Mouse (Mus musculus): ENCODE data around the gene Exog.

DNA sequence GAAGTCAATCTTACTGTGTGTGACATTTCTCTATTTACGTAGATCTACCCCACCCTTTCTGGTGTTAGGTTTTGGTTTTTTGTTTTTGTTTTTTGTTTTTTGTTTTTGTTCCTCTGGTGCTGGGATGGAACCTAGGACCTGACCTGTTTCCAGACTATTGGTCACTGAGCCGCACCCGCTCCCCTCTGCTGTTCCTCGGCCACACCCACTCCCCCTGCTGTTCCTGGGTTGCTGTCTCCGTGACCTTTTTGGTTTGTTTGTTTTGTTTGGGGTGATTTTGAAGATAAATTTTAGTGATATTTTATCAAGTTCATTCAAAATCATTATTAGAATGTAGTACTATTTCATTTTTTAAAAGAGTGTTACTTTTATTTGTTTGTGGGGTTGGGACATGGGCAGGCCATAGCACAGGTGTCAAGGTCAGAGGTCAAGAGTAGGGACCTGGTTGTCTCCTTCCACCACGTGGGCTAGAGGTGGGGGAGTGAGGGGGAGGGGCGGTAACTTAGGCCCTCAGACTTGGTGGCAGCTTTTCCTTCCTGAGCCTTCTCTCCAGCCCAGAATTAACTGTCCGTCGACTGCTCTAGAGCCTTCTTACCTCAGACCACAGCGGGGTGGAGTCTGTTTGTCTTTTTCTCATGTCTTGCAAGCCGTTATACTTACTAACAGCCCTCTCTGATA lies 60.4 kb downstream of the Exog start:
- no peak for TF ChIP-seq CTCF (IDR thresholded peaks at IDR 0.05; ENCODE audit: control insufficient read depth, insufficient read depth, insufficient replicate concordance, low read depth, low read length)
- TF ChIP-seq POLR2A (IDR thresholded peaks at IDR 0.05; ENCODE audit: control insufficient read depth, low read depth, low read length): no peak
